Mouse (Mus musculus) stomach, postnatal 0 days (tissue): Measurements from ENCODE around the gene Osbp.

Source experiments
- CTCF ChIP-seq: IDR thresholded peaks from 2 replicates; pipeline ENCODE4 v1.5.1; 2016; ENCODE audit warnings: antibody characterized with exemption, low read depth, mild to moderate bottlenecking, moderate library complexity
- EP300 ChIP-seq: optimal IDR thresholded peaks from 2 replicates; pipeline ENCODE3; 2016; ENCODE audit warnings: antibody characterized with exemption

GRCm38 (mm10) chr19:11989334-11989733 is 23.6 kb downstream of the Osbp start:
- no peak for TF ChIP-seq CTCF
- no peak for TF ChIP-seq EP300
